Mouse (Mus musculus) liver, embryonic 16.5 days (tissue): ENCODE results near the gene Mpv17l2. TPM values are rescaled to one million over a fixed set of nuclear protein-coding genes. Genes with fewer than 3 reads are reported as not detected.
A peak's percentile ranks its signal among the peaks of the same experiment; 100 is the strongest.

Experiments used
- ATAC-seq: fragments of 200-750 bp; cut with Nextera tagmentation; 2 replicates; pipeline ENCODE4 v1.8.0; 2017; ENCODE audit warnings: low read depth, mild to moderate bottlenecking, moderate number of reproducible peaks, moderate library complexity
- H3K27ac ChIP-seq: fragments of 300-500 bp; sonication (generic); 2 replicates; pipeline ENCODE4 v1.5.1; 2014; ENCODE audit warnings: mild to moderate bottlenecking, low read length
- H3K27me3 ChIP-seq: fragments of 300-500 bp; sonication (generic); 2 replicates; pipeline ENCODE4 v1.6.1; 2014; ENCODE audit warnings: low read depth, low read length, mixed read lengths; ENCODE audit not compliant: control insufficient read depth, insufficient read depth
- H3K36me3 ChIP-seq: fragments of 300-500 bp; sonication (generic); 2 replicates; pipeline ENCODE4 v1.6.1; 2014; ENCODE audit warnings: mild to moderate bottlenecking; ENCODE audit not compliant: control insufficient read depth, insufficient read depth
- H3K4me1 ChIP-seq: fragments of 300-500 bp; sonication (generic); 2 replicates; pipeline ENCODE4 v1.6.1; 2014; ENCODE audit warnings: low read depth, low read length, mixed read lengths; ENCODE audit not compliant: control insufficient read depth
- H3K4me2 ChIP-seq: fragments of 300-500 bp; sonication (generic); 2 replicates; pipeline ENCODE4 v1.6.1; 2014; ENCODE audit warnings: low read depth, low read length, mixed read lengths
- H3K4me3 ChIP-seq: fragments of 300-500 bp; sonication (generic); 2 replicates; pipeline ENCODE4 v1.5.1; 2014; ENCODE audit warnings: low read depth, mild to moderate bottlenecking, low read length
- H3K9ac ChIP-seq: fragments of 300-500 bp; sonication (generic); 2 replicates; pipeline ENCODE4 v1.6.1; 2014; ENCODE audit warnings: low read depth, low read length
- H3K9me3 ChIP-seq: fragments of 300-500 bp; sonication (generic); replicated peaks from 2 replicates; pipeline ENCODE4 v1.6.1; 2016; ENCODE audit warnings: low read length; ENCODE audit not compliant: control insufficient read depth
- WGBS: fragments of 180-500 bp; shearing (Covaris S2); extraction: QIAGEN DNeasy Blood & Tissue Kit; methylation state at CpG from one replicate; pipeline ENCODE4 v1.1.7; 2014; ENCODE audit not compliant: insufficient replicate concordance; 5-methylcytosine and 5-hydroxymethylcytosine counted together
- polyA plus RNA-seq: library from polyadenylated mRNA; unstranded; fragments of >200 nt; fragmentation: Nextera tagmentation; extraction: Ambion mirVana; gene quantifications from 2 replicates; pipeline ENCODE4 v1.2.1, GENCODE M21; 2015

Mpv17l2 gene
- polyA plus RNA-seq, 1 experiment from 2014 or later, result 32.1 TPM

- peak; percentile 39 for ATAC-seq
- H3K9ac ChIP-seq, result peak overlapping the region; percentile 75
- WGBS, result 15% methylated on average over 21 of the region's 21 CpGs
- H3K4me3 ChIP-seq, result peak overlapping the region; percentile 69
- H3K4me1 ChIP-seq, result peaks cover 75% of the 10 kb centered on the region
- peak overlapping the region; percentile 98 for H3K4me2 ChIP-seq
- H3K27ac ChIP-seq, result peak overlapping the region; percentile 83
- no peaks in the 10 kb centered on the region for H3K27me3 ChIP-seq
- H3K36me3 ChIP-seq, result peaks cover 5% of the 10 kb centered on the region; the same call in 1 of the 2 replicates
- H3K9me3 ChIP-seq, result no peaks in the 10 kb centered on the region
Measured at GRCm38 (mm10) chr8:70766571-70767440, 6.1 kb upstream of the Mpv17l2 start.

GRCm38 (mm10) chr8:70765838-70766570, 5.3 kb upstream of the Mpv17l2 start:
- H3K4me2 ChIP-seq, result peak overlapping the region; percentile 98
- no peaks in the 10 kb centered on the region for H3K27me3 ChIP-seq
- peak overlapping the region; percentile 83 for H3K27ac ChIP-seq
- H3K36me3 ChIP-seq, result peaks cover 2% of the 10 kb centered on the region; the same call in 1 of the 2 replicates
- 3% methylated on average over 34 of the region's 34 CpGs for WGBS
- no peaks in the 10 kb centered on the region for H3K9me3 ChIP-seq
- peak overlapping the region; percentile 69 for H3K4me3 ChIP-seq
- H3K4me1 ChIP-seq, result peaks cover 83% of the 10 kb centered on the region
- peak overlapping the region; percentile 75 for H3K9ac ChIP-seq
- ATAC-seq, result no peak

- Histone ChIP-seq H3K4me3 (peak overlapping the region; percentile 69), H3K9me3 (no peaks in the 10 kb centered on the region), H3K27me3 (no peaks in the 10 kb centered on the region), H3K36me3 (peaks cover 2% of the 10 kb centered on the region; the same call in 1 of the 2 replicates), H3K4me1 (peaks cover 80% of the 10 kb centered on the region), H3K9ac (peak overlapping the region; percentile 75), H3K27ac (peak overlapping the region; percentile 83), H3K4me2 (peak overlapping the region; percentile 98)
- 28% methylated on average over 9 of the region's 9 CpGs for WGBS
- ATAC-seq, result no peak
Measured at GRCm38 (mm10) chr8:70765329-70765728, 4.6 kb upstream of the Mpv17l2 start.

DNA sequence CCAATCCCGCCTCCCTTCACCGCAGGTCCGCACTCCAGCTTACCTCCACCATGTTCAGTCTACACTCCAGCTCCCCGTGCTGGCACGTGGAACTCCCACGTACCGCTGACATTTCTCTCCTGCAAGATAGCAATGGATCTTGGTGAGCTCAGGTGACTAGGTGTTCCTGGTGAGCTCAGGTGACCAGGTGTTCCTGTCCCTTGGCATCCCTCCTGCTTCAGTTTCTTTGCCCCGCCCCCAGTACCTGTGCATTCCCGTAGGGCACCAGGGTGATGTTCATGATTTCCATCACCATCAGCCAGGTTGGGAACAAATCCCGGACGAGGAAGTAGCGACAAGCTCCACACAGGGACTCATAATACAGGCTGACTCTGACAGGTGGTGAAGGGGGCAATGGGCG, 3.9 kb upstream of the Mpv17l2 start:
- H3K9me3 ChIP-seq, result no peaks in the 10 kb centered on the region
- peaks cover 2% of the 10 kb centered on the region; the same call in 1 of the 2 replicates for H3K36me3 ChIP-seq
- no peak overlapping the region for H3K9ac ChIP-seq
- no peak overlapping the region for H3K4me3 ChIP-seq
- H3K27me3 ChIP-seq, result no peaks in the 10 kb centered on the region
- peak overlapping the region; percentile 98 for H3K4me2 ChIP-seq
- peaks cover 80% of the 10 kb centered on the region for H3K4me1 ChIP-seq
- peak overlapping the region; percentile 90 for H3K27ac ChIP-seq
- 79% methylated on average over 13 of the region's 13 CpGs for WGBS
- ATAC-seq, result no peak

DNA sequence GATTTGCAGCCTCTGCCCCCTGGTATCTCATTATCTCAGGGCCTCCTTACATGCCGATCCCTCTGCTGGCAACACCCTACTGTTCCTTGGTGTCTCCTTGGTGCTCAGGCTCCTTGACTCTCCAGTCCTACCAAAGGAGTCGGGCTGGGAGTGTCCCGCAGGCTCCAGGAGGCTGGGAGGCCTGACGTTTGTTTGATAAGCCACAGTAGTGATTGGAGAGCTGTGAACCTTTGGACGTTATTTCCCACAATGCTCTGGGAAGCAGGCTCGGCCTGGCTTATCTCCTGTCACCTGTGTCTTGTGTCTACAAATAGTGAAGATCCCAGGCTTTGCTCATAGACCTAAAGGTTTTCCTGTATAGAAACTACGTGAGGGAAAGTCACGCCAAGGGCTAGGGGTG, 3.3 kb upstream of the Mpv17l2 start:
- peak overlapping the region; percentile 90 for H3K27ac ChIP-seq
- H3K4me2 ChIP-seq, result peak overlapping the region; percentile 98
- peaks cover 2% of the 10 kb centered on the region; the same call in 1 of the 2 replicates for H3K36me3 ChIP-seq
- H3K9me3 ChIP-seq, result no peaks in the 10 kb centered on the region
- ATAC-seq, result peak; percentile 27
- WGBS, result 13% methylated on average over 8 of the region's 8 CpGs
- H3K27me3 ChIP-seq, result no peaks in the 10 kb centered on the region
- peaks cover 80% of the 10 kb centered on the region for H3K4me1 ChIP-seq
- peak overlapping the region; percentile 43 for H3K9ac ChIP-seq
- H3K4me3 ChIP-seq, result peak overlapping the region; percentile 27

DNA sequence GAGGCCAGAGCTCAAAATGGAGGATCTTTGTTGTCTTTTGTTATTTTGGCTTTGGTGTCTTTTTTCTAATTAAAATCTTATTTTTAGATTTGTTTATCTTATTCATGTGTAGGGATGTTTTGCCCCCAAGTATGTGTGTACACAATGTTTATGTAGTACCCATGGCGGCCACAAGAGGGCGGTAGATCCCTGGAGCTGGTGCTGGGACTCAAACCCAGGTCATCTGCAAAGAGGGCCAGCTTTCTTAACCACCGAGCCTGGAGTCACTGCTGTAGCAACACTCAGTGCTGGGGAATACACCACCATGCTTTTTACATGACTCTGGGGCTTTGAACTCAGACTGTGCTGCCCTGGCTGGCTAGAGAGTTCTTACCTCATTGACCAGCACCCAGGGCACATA, 2.6 kb upstream of the Mpv17l2 start:
- no peaks in the 10 kb centered on the region for H3K9me3 ChIP-seq
- H3K27me3 ChIP-seq, result no peaks in the 10 kb centered on the region
- peaks cover 84% of the 10 kb centered on the region for H3K4me1 ChIP-seq
- peak overlapping the region; percentile 90 for H3K27ac ChIP-seq
- H3K4me3 ChIP-seq, result no peak overlapping the region; the same call in 1 of the 2 replicates
- 2% methylated on average over 3 of the region's 3 CpGs for WGBS
- ATAC-seq, result no peak
- peaks cover 2% of the 10 kb centered on the region; the same call in 1 of the 2 replicates for H3K36me3 ChIP-seq
- peak overlapping the region; percentile 98 for H3K4me2 ChIP-seq
- peak overlapping the region; percentile 43; the same call in 1 of the 2 replicates for H3K9ac ChIP-seq

- H3K36me3 ChIP-seq, result peaks cover 4% of the 10 kb centered on the region; the same call in 1 of the 2 replicates
- WGBS, result 29% methylated on average over 1 of the region's 1 CpGs
- no peaks in the 10 kb centered on the region for H3K9me3 ChIP-seq
- H3K4me3 ChIP-seq, result no peak overlapping the region
- H3K27ac ChIP-seq, result peak overlapping the region; percentile 87
- peaks cover 82% of the 10 kb centered on the region for H3K4me1 ChIP-seq
- no peaks in the 10 kb centered on the region for H3K27me3 ChIP-seq
- peak overlapping the region; percentile 14; the same call in 1 of the 2 replicates for H3K9ac ChIP-seq
- H3K4me2 ChIP-seq, result peak overlapping the region; percentile 50
- ATAC-seq, result no peak
Measured at GRCm38 (mm10) chr8:70762118-70762517, 1.4 kb upstream of the Mpv17l2 start.

DNA sequence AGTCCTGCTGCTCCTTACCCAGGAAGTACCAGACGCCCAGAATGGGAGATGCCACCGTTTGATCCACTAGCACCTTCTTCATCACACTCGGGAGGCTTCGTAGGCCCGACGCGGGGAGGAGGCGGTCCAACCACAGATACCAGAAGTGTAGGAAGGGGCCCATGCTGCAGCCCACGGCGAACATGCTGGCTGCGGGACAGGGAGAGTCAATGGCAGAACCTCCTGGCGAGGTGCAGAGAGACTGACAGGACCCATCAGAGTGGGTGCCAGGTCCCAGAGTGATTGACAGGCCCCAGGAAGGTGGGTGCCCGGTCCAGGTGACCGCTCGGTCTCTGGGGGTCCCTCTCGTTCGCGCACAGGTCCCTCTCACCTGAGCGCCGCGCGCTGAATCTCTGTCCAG, 396 bp downstream of the Mpv17l2 start:
- peak overlapping the region; percentile 74 for H3K4me3 ChIP-seq
- H3K4me1 ChIP-seq, result peaks cover 67% of the 10 kb centered on the region
- ATAC-seq, result no peak
- no peaks in the 10 kb centered on the region for H3K9me3 ChIP-seq
- under 1% methylated on average over 21 of the region's 22 CpGs for WGBS
- H3K27ac ChIP-seq, result peak overlapping the region; percentile 92
- H3K36me3 ChIP-seq, result peaks cover 4% of the 10 kb centered on the region; the same call in 1 of the 2 replicates
- no peaks in the 10 kb centered on the region for H3K27me3 ChIP-seq
- H3K9ac ChIP-seq, result peak overlapping the region; percentile 86
- peak overlapping the region; percentile 99 for H3K4me2 ChIP-seq
